Mouse (Mus musculus): Measurements from ENCODE around the gene Cbr1. TPM values are rescaled to one million over a fixed set of nuclear protein-coding genes. Genes with fewer than 3 reads are reported as not detected.

Gene Cbr1
- polyA plus RNA-seq, 1 experiment, result 12.3 TPM

GRCm38 (mm10) chr16:93578346-93579005 lies 27.2 kb upstream of the Cbr1 start:
- WGBS, result 81% methylated on average over 8 of the region's 8 CpGs
- Histone ChIP-seq H3K4me3 (replicated peaks; ENCODE audit: control insufficient read depth, low read depth, low read length) (no peak overlapping the region), H3K27ac (ENCODE audit: control insufficient read depth, insufficient read depth, low read depth, low read length, poor library complexity) (no peak overlapping the region), H3K4me1 (ENCODE audit: control insufficient read depth, insufficient read depth, low read length) (peaks cover 4% of the 10 kb centered on the region)
- TF ChIP-seq CTCF (IDR thresholded peaks at IDR 0.05; ENCODE audit: control insufficient read depth, insufficient read depth, low read length), result no peak
- TF ChIP-seq POLR2A (IDR thresholded peaks at IDR 0.05; ENCODE audit: borderline replicate concordance, control insufficient read depth, low read depth, low read length), result no peak

GRCm38 (mm10) chr16:93581125-93581524 lies 24.5 kb upstream of the Cbr1 start:
- Histone ChIP-seq H3K27ac (ENCODE audit: control insufficient read depth, insufficient read depth, low read depth, low read length, poor library complexity) (no peak overlapping the region), H3K4me3 (replicated peaks; ENCODE audit: control insufficient read depth, low read depth, low read length) (no peak overlapping the region), H3K4me1 (ENCODE audit: control insufficient read depth, insufficient read depth, low read length) (peaks cover 6% of the 10 kb centered on the region)
- TF ChIP-seq POLR2A (IDR thresholded peaks at IDR 0.05; ENCODE audit: borderline replicate concordance, control insufficient read depth, low read depth, low read length) (no peak), CTCF (IDR thresholded peaks at IDR 0.05; ENCODE audit: control insufficient read depth, insufficient read depth, low read length) (no peak)
- 42% methylated on average over 6 of the region's 6 CpGs for WGBS

DNA sequence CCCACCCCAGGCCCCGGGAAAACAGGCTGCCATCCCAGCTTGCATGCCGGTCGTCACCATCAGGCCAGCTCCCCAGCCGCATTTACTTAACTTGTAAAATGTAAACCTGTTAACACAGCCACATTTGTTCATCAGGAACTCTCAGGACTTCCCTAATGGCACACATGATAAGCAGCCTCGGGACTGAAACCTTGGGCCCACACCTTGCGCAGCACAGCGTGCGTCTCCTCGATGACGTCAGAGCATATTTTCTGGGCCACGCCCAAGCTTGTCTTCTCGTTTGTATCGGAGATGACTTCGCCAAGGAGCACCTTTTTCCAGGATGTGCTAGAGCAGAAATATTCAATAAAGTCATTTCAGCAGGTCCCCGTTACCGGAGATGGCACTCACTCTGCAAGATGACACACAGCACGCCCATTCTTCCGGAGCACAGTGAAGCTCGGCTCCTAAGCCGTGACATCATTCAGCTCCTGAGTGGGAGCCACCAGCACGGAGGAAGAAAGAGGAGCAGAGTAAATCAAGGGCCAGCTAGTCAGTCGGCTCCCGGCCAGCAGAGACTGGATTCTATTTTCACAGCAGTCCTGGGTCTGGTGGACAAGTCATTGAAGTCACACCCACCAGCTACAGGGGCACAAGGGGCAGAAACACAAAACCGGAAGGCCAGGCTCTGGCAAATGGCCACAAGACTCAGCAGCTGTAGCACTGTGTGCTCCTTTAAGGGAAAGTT lies 20.5 kb upstream of the Cbr1 start:
- H3K27ac ChIP-seq (ENCODE audit: control insufficient read depth, insufficient read depth, low read depth, low read length, poor library complexity), result peak overlapping the region; percentile 50
- 57% methylated on average over 24 of the region's 24 CpGs for WGBS
- TF ChIP-seq POLR2A (IDR thresholded peaks at IDR 0.05; ENCODE audit: borderline replicate concordance, control insufficient read depth, low read depth, low read length) (no peak), CTCF (IDR thresholded peaks at IDR 0.05; ENCODE audit: control insufficient read depth, insufficient read depth, low read length) (no peak)

DNA sequence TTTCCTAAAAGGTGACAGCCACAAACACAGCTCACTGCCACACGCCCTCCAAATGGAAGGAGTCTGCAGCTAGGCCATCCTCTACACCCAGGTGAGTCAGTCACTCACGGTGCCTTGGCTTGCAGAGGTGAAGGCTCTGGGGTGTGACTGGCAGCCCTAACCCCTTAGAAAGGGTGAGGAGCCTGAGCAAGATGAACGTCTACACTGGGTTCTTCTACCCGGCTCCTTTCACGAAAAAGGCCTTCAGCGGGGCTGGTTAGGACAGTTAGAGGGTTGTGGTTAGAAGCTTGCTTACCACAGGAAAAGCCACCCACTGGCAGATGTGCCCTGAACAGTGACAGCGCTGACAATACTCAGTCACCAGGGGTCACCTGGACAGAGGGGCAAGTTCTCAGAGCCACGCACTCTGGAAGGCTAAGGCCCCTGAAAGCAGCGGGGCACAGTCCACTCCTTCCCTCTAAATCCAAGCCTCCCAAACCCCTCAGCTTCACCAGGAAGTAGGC lies 19.9 kb upstream of the Cbr1 start:
- peaks cover 2% of the 10 kb centered on the region; the same call in 1 of the 2 replicates for H3K4me1 ChIP-seq (ENCODE audit: control insufficient read depth, insufficient read depth, low read length)
- H3K27ac ChIP-seq (ENCODE audit: control insufficient read depth, insufficient read depth, low read depth, low read length, poor library complexity), result peak overlapping the region; percentile 50
- 10% methylated on average over 9 of the region's 9 CpGs for WGBS
- no peak for TF ChIP-seq CTCF (IDR thresholded peaks at IDR 0.05; ENCODE audit: control insufficient read depth, insufficient read depth, low read length)
- no peak for TF ChIP-seq POLR2A (IDR thresholded peaks at IDR 0.05; ENCODE audit: borderline replicate concordance, control insufficient read depth, low read depth, low read length)
- no peak overlapping the region for H3K4me3 ChIP-seq (replicated peaks; ENCODE audit: control insufficient read depth, low read depth, low read length)

More for the DNA sequence above, 20.5 kb upstream of the Cbr1 start:
- Histone ChIP-seq H3K4me3 (replicated peaks; ENCODE audit: control insufficient read depth, low read depth, low read length) (no peak overlapping the region), H3K4me1 (ENCODE audit: control insufficient read depth, insufficient read depth, low read length) (peaks cover 2% of the 10 kb centered on the region; the same call in 1 of the 2 replicates)

- H3K27ac ChIP-seq (ENCODE audit: control insufficient read depth, insufficient read depth, low read depth, low read length, poor library complexity), result peak overlapping the region; percentile 50
- TF ChIP-seq CTCF (IDR thresholded peaks at IDR 0.05; ENCODE audit: control insufficient read depth, insufficient read depth, low read length) (no peak), POLR2A (IDR thresholded peaks at IDR 0.05; ENCODE audit: borderline replicate concordance, control insufficient read depth, low read depth, low read length) (no peak)
- WGBS, result 29% methylated on average over 8 of the region's 8 CpGs
- peaks cover 2% of the 10 kb centered on the region; the same call in 1 of the 2 replicates for H3K4me1 ChIP-seq (ENCODE audit: control insufficient read depth, insufficient read depth, low read length)
- H3K4me3 ChIP-seq (replicated peaks; ENCODE audit: control insufficient read depth, low read depth, low read length), result peak overlapping the region; percentile 7
These were observed 19.3 kb upstream of the Cbr1 start for GRCm38 (mm10) chr16:93586382-93586781.

DNA sequence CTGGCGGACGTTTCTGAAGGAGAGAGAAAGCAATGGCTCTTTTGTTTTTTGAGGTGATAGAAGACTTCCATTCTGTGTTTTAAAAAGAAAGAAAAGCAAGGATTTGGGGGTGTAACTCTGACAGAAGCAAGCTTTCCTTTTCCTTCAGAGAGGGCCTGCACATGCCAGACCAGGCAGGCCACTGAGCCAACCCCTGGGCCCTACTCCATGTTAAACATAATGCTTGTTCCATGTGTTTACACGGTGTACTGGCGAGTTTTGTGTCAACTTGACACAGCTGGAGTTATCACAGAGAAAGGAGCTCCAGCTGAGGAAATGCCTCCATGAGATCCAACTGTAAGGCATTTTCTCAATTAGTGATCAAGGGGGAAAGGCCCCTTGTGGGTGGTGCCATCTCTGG lies 17.4 kb upstream of the Cbr1 start:
- 77% methylated on average over 4 of the region's 4 CpGs for WGBS
- TF ChIP-seq CTCF (IDR thresholded peaks at IDR 0.05; ENCODE audit: control insufficient read depth, insufficient read depth, low read length), result no peak
- no peak for TF ChIP-seq POLR2A (IDR thresholded peaks at IDR 0.05; ENCODE audit: borderline replicate concordance, control insufficient read depth, low read depth, low read length)

DNA sequence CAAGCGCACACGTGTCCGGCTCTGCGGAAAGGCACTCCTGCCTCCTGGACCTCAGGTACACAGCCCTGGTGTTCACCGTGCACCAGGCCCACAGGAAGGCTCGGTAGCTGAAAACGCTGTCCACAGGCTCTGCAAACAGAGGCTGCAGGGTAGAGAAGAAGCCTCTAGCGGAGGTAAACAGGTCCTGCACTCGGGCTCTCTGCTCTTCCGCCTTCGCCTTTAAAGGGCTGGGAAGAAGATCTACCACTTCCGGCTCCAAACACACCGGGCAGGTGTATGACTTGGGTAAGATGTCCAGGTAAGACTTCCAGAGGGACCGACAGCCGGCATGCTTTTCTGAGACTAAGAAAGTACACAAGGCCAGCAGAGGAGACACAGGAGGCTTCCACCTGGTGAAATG lies 14.7 kb upstream of the Cbr1 start:
- Histone ChIP-seq H3K4me1 (ENCODE audit: control insufficient read depth, insufficient read depth, low read length) (no peaks in the 10 kb centered on the region), H3K27ac (ENCODE audit: control insufficient read depth, insufficient read depth, low read depth, low read length, poor library complexity) (no peak overlapping the region), H3K4me3 (replicated peaks; ENCODE audit: control insufficient read depth, low read depth, low read length) (no peak overlapping the region)
- TF ChIP-seq CTCF (IDR thresholded peaks at IDR 0.05; ENCODE audit: control insufficient read depth, insufficient read depth, low read length), result no peak
- no peak for TF ChIP-seq POLR2A (IDR thresholded peaks at IDR 0.05; ENCODE audit: borderline replicate concordance, control insufficient read depth, low read depth, low read length)
- 93% methylated on average over 15 of the region's 15 CpGs for WGBS

More for the DNA sequence above, 17.4 kb upstream of the Cbr1 start:
- Histone ChIP-seq H3K4me3 (replicated peaks; ENCODE audit: control insufficient read depth, low read depth, low read length) (no peak overlapping the region), H3K27ac (ENCODE audit: control insufficient read depth, insufficient read depth, low read depth, low read length, poor library complexity) (no peak overlapping the region), H3K4me1 (ENCODE audit: control insufficient read depth, insufficient read depth, low read length) (peaks cover 2% of the 10 kb centered on the region; the same call in 1 of the 2 replicates)

Measured in bone marrow, adult 2 months (tissue).